Mouse (Mus musculus): ENCODE measurements around the gene Fam83f. TPM values are rescaled to one million over a fixed set of nuclear protein-coding genes. Genes with fewer than 3 reads are reported as not detected.

Fam83f gene
- polyA plus RNA-seq, 1 experiment from 2014 or later, result 0.19 TPM

DNA sequence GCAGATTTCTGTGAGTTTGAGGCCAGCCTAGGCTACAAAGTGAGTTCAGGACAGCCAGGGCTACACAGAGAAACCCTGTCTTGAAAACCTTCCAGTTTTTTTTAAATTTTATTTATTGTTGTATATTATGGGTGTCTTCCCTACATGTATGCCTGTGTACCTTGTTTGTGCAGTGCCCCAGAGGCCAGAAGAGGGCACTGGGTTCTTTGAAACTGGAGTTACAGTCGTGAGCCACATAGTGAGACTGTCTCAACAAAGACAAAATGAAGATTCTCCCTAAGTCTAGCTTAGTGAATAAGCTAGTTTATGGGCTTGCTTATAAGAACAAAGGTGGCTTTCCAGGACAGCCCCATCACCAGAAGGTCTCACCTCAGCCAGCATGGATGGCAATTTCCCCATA lies 64.9 kb downstream of the Fam83f start:
- no peak overlapping the region for H3K9ac ChIP-seq (ENCODE audit: low read depth, low read length)
- no peak overlapping the region for H3K4me3 ChIP-seq (ENCODE audit: low read depth, low read length)
- WGBS (ENCODE audit: insufficient replicate concordance), result 46% methylated on average over 1 of the region's 1 CpGs
- H3K27ac ChIP-seq (ENCODE audit: low read depth, low read length), result no peak overlapping the region
- peaks cover 3% of the 10 kb centered on the region; the same call in 1 of the 2 replicates for H3K4me1 ChIP-seq (ENCODE audit: control insufficient read depth, insufficient read depth, low read length)
- no peaks in the 10 kb centered on the region for H3K27me3 ChIP-seq (ENCODE audit: control insufficient read depth, insufficient read depth, low read length)
- H3K4me2 ChIP-seq, result no peak overlapping the region
- H3K36me3 ChIP-seq (ENCODE audit: control insufficient read depth, insufficient read depth, low read length), result no peaks in the 10 kb centered on the region
- no peaks in the 10 kb centered on the region for H3K9me3 ChIP-seq (replicated peaks; ENCODE audit: control insufficient read depth, low read length)
- ATAC-seq (replicated peaks; ENCODE audit: insufficient number of reproducible peaks, low FRiP score, low TSS enrichment), result no peak

DNA sequence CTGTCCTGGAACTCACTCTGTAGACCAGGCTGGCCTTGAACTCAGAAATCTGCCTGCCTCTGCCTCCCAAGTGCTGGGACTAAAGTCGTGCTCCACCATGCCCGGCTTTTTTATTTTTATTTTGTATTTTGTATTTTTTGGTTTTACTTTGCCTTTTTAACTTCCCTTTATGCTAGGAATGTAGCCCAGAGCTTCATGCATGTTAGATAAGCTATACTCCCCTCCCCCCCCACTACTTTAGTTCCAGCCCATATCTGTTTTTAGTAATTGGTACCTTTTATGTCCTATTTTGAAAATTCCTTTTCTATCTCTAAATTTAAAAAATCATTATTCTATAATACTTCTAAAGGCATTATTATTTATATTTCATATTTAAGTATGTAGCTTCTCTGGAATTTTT lies 66.6 kb downstream of the Fam83f start:
- 95% methylated on average over 2 of the region's 2 CpGs for WGBS (ENCODE audit: insufficient replicate concordance)
- Histone ChIP-seq H3K4me1 (ENCODE audit: control insufficient read depth, insufficient read depth, low read length) (no peaks in the 10 kb centered on the region), H3K9me3 (replicated peaks; ENCODE audit: control insufficient read depth, low read length) (no peaks in the 10 kb centered on the region), H3K36me3 (ENCODE audit: control insufficient read depth, insufficient read depth, low read length) (no peaks in the 10 kb centered on the region), H3K27ac (ENCODE audit: low read depth, low read length) (no peak overlapping the region), H3K9ac (ENCODE audit: low read depth, low read length) (no peak overlapping the region), H3K4me2 (no peak overlapping the region), H3K4me3 (ENCODE audit: low read depth, low read length) (no peak overlapping the region), H3K27me3 (ENCODE audit: control insufficient read depth, insufficient read depth, low read length) (no peaks in the 10 kb centered on the region)
- no peak for ATAC-seq (replicated peaks; ENCODE audit: insufficient number of reproducible peaks, low FRiP score, low TSS enrichment)

DNA sequence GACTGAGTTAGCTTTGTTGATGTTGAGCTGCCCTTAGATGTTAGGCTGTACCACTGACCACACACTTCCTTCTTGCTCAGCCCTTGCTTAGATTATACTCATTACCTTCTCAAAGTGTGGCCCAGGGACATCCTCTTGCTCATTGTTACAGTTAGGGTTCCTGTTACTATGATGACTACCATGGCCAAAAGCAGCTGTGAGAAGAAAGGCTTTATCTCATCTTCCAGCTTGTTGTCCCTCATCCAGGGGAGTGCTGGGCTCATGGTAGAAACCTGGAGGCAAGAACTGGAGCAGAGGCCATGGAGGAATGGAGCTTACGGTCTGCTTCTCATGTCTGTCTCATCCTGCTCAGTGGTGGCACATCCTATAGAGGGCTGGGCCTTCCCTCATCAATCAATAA lies 68.3 kb downstream of the Fam83f start:
- H3K27ac ChIP-seq (ENCODE audit: low read depth, low read length), result no peak overlapping the region
- WGBS (ENCODE audit: insufficient replicate concordance), result 80% methylated on average over 1 of the region's 1 CpGs

DNA sequence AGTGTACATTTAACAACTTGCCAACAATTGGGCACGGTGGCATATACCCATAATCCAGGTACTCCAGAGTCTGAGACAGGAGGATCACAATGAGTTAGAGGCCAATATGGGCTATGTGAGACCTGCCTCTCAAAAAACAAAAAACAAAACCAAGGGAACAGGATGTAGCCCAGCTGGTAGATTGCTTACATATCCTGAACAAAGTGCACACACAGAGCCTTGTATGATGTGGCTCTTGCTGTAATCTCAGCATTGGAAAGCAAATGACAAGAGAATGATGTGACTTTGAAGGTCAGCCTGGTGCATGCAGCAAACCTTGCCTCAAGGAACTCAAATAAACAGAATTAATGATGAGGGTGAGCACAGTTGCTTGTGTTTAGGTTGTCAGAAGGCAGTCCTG lies 70.2 kb downstream of the Fam83f start:
- Histone ChIP-seq H3K27ac (ENCODE audit: low read depth, low read length) (no peak overlapping the region), H3K9me3 (replicated peaks; ENCODE audit: control insufficient read depth, low read length) (no peaks in the 10 kb centered on the region), H3K27me3 (ENCODE audit: control insufficient read depth, insufficient read depth, low read length) (no peaks in the 10 kb centered on the region), H3K4me1 (ENCODE audit: control insufficient read depth, insufficient read depth, low read length) (no peaks in the 10 kb centered on the region), H3K4me3 (ENCODE audit: low read depth, low read length) (no peak overlapping the region), H3K36me3 (ENCODE audit: control insufficient read depth, insufficient read depth, low read length) (no peaks in the 10 kb centered on the region), H3K4me2 (no peak overlapping the region), H3K9ac (ENCODE audit: low read depth, low read length) (no peak overlapping the region)
- no peak for ATAC-seq (replicated peaks; ENCODE audit: insufficient number of reproducible peaks, low FRiP score, low TSS enrichment)
- 73% methylated on average over 1 of the region's 1 CpGs for WGBS (ENCODE audit: insufficient replicate concordance)

More for the DNA sequence above, 68.3 kb downstream of the Fam83f start:
- no peaks in the 10 kb centered on the region for H3K9me3 ChIP-seq (replicated peaks; ENCODE audit: control insufficient read depth, low read length)
- no peaks in the 10 kb centered on the region for H3K27me3 ChIP-seq (ENCODE audit: control insufficient read depth, insufficient read depth, low read length)
- H3K4me3 ChIP-seq (ENCODE audit: low read depth, low read length), result no peak overlapping the region
- H3K4me2 ChIP-seq, result no peak overlapping the region
- ATAC-seq (replicated peaks; ENCODE audit: insufficient number of reproducible peaks, low FRiP score, low TSS enrichment), result no peak
- H3K36me3 ChIP-seq (ENCODE audit: control insufficient read depth, insufficient read depth, low read length), result no peaks in the 10 kb centered on the region
- H3K4me1 ChIP-seq (ENCODE audit: control insufficient read depth, insufficient read depth, low read length), result no peaks in the 10 kb centered on the region
- no peak overlapping the region for H3K9ac ChIP-seq (ENCODE audit: low read depth, low read length)

DNA sequence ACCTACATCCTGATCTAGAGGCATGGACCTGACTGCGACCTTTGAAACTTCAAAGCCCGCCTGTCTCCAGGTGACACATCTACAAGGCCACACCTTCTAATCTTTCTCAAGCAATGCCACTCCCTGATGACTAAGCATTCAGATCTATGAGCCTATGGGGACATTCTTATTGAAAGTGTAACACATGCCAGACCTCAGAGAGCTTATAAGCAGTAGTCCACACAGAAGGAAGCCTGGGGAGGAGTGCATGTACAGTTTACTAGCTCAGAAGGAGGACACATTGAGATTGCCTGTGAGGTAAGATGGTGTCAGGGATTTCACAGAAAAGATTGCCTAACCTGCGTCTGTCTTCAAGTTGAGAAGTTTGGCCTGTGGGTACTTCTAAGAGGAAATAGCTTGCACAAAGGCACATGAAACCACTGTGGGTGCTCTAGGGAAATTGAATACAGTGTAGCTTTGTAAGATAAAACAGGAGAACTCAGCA lies 71.4 kb downstream of the Fam83f start:
- Histone ChIP-seq H3K27me3 (ENCODE audit: control insufficient read depth, insufficient read depth, low read length) (no peaks in the 10 kb centered on the region), H3K9me3 (replicated peaks; ENCODE audit: control insufficient read depth, low read length) (no peaks in the 10 kb centered on the region), H3K36me3 (ENCODE audit: control insufficient read depth, insufficient read depth, low read length) (no peaks in the 10 kb centered on the region), H3K4me1 (ENCODE audit: control insufficient read depth, insufficient read depth, low read length) (no peaks in the 10 kb centered on the region), H3K4me2 (no peak overlapping the region), H3K4me3 (ENCODE audit: low read depth, low read length) (no peak overlapping the region), H3K27ac (ENCODE audit: low read depth, low read length) (no peak overlapping the region), H3K9ac (ENCODE audit: low read depth, low read length) (no peak overlapping the region)
- WGBS (ENCODE audit: insufficient replicate concordance), result 72% methylated on average over 3 of the region's 3 CpGs
- no peak for ATAC-seq (replicated peaks; ENCODE audit: insufficient number of reproducible peaks, low FRiP score, low TSS enrichment)

DNA sequence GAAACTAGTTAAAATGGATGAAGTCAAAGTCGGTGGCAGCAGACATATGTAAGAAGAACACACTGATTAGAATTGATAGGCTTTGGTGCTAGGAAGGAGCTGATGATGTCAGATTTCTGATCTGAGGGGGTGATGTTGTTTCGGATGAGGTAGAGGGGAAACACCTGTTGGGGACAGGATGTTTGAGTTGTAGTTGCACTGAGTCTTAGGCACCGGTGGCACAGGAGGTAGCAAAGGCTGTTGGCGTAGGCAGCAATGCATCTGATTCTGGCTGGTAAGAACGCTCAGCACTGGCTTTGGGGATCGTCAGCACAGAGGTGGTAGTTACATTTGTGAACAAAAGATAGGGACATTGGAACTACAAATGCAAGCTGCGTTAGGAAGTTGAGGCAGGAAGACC lies 72.0 kb downstream of the Fam83f start:
- Histone ChIP-seq H3K4me3 (ENCODE audit: low read depth, low read length) (peak overlapping the region; percentile 22; the same call in 1 of the 2 replicates), H3K27ac (ENCODE audit: low read depth, low read length) (0 out of 2 replicates have a peak overlapping the region, but pooled peaks have one; percentile 29), H3K4me1 (ENCODE audit: control insufficient read depth, insufficient read depth, low read length) (no peaks in the 10 kb centered on the region), H3K9me3 (replicated peaks; ENCODE audit: control insufficient read depth, low read length) (no peaks in the 10 kb centered on the region), H3K9ac (ENCODE audit: low read depth, low read length) (no peak overlapping the region), H3K27me3 (ENCODE audit: control insufficient read depth, insufficient read depth, low read length) (no peaks in the 10 kb centered on the region), H3K4me2 (peak overlapping the region; percentile 7), H3K36me3 (ENCODE audit: control insufficient read depth, insufficient read depth, low read length) (no peaks in the 10 kb centered on the region)
- ATAC-seq (replicated peaks; ENCODE audit: insufficient number of reproducible peaks, low FRiP score, low TSS enrichment), result no peak
- WGBS (ENCODE audit: insufficient replicate concordance), result 77% methylated on average over 7 of the region's 7 CpGs

DNA sequence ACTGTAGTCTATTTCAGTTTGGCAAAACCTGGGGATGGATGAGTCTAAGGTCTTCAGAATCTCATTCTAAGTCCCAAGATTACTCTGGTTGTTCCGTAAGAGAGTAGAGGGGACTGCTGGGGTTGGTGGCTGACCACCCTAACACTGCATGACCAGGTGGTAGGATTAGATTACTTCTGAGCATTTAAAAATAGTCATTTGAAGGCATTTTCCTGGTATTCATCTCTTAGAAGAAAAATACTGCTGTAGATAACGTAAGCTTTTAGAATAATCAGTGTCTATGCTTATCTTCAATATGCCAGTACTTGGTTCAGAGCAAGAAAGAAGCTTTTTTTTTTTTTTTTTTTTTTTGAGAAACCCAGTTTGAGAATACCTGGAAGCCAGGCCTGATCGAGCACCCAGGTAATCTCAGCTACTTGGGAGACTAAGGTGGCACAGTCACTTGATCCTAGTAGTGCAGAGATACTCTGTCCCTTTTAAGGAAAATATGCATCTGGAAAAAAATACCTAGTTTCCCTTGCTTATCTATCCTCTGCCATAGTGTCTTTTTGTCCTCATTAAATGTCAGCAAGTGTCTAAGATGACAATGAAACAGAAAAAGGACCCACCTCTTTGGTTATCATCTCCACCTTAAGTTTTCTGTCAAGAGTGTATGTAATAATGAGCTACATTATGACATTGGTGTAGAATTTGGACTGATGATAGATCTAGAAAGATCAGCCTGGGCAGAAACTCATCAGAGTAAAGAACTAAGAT lies 73.2 kb downstream of the Fam83f start:
- Histone ChIP-seq H3K9ac (ENCODE audit: low read depth, low read length) (no peak overlapping the region), H3K36me3 (ENCODE audit: control insufficient read depth, insufficient read depth, low read length) (no peaks in the 10 kb centered on the region), H3K9me3 (replicated peaks; ENCODE audit: control insufficient read depth, low read length) (no peaks in the 10 kb centered on the region), H3K27me3 (ENCODE audit: control insufficient read depth, insufficient read depth, low read length) (no peaks in the 10 kb centered on the region), H3K27ac (ENCODE audit: low read depth, low read length) (no peak overlapping the region), H3K4me2 (peak overlapping the region; percentile 29), H3K4me3 (ENCODE audit: low read depth, low read length) (no peak overlapping the region), H3K4me1 (ENCODE audit: control insufficient read depth, insufficient read depth, low read length) (no peaks in the 10 kb centered on the region)
- no peak for ATAC-seq (replicated peaks; ENCODE audit: insufficient number of reproducible peaks, low FRiP score, low TSS enrichment)
- 59% methylated on average over 3 of the region's 3 CpGs for WGBS (ENCODE audit: insufficient replicate concordance)

DNA sequence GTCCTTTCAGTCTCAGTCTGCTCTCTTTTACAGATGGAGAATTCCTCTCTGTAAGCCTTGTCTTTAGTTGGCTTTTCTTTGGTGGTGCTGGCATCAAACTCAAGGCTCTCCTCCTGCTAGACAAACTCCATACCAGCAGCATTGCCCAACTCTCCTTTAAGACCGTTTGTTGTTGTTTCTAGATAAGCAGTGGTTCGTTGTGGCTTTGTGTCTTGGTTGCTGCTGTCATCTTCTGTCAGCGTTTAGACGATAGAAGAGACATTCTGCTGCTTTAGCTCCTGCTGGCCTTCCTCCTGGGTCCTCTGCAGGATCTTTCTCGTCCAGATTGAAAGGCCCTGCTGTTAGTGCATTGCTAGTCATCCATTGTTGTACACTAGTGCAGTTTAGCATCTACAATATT lies 77.3 kb downstream of the Fam83f start:
- 18% methylated on average over 5 of the region's 5 CpGs for WGBS (ENCODE audit: insufficient replicate concordance)
- ATAC-seq (replicated peaks; ENCODE audit: insufficient number of reproducible peaks, low FRiP score, low TSS enrichment), result no peak
- Histone ChIP-seq H3K4me2 (peak overlapping the region; percentile 16; the same call in 1 of the 2 replicates), H3K4me3 (ENCODE audit: low read depth, low read length) (no peak overlapping the region), H3K4me1 (ENCODE audit: control insufficient read depth, insufficient read depth, low read length) (no peaks in the 10 kb centered on the region), H3K27ac (ENCODE audit: low read depth, low read length) (no peak overlapping the region), H3K9me3 (replicated peaks; ENCODE audit: control insufficient read depth, low read length) (no peaks in the 10 kb centered on the region), H3K9ac (ENCODE audit: low read depth, low read length) (no peak overlapping the region), H3K27me3 (ENCODE audit: control insufficient read depth, insufficient read depth, low read length) (no peaks in the 10 kb centered on the region), H3K36me3 (ENCODE audit: control insufficient read depth, insufficient read depth, low read length) (no peaks in the 10 kb centered on the region)
